In genomic region chr2:66439764-66440471, GRCm38 (mm10) we compare ENCODE assay signal across 8 mouse cellular contexts. TPM values are rescaled to one million over a fixed set of nuclear protein-coding genes. Genes with fewer than 3 reads are reported as not detected.
DNase-seq lines count a peak whose midpoint lies in the region; ATAC-seq and TF ChIP-seq lines count a peak whose summit lies in the region.

No protein-coding gene starts in this region.

- H3K36me3 ChIP-seq in liver, embryonic 11.5 days (ENCODE audit: control insufficient read depth, insufficient read depth, low read length): no peaks in the 10 kb centered on the region
- H3K36me3 ChIP-seq in liver, postnatal 0 days (replicated peaks; ENCODE audit: insufficient read depth, low read length): no peaks in the 10 kb centered on the region
- no peaks in the 10 kb centered on the region for H3K36me3 ChIP-seq in hindbrain, embryonic 16.5 days (ENCODE audit: control insufficient read depth, insufficient read depth, low read length)
- no peaks in the 10 kb centered on the region for H3K36me3 ChIP-seq in midbrain, embryonic 15.5 days (replicated peaks)

- H3K4me3 ChIP-seq in liver, embryonic 11.5 days (ENCODE audit: low read depth, low read length): no peak overlapping the region
- H3K4me3 ChIP-seq in liver, postnatal 0 days (ENCODE audit: low read depth, low read length): no peak overlapping the region
- peak overlapping the region; percentile 47 for H3K4me3 ChIP-seq in hindbrain, embryonic 16.5 days (ENCODE audit: low read length)
- peak overlapping the region; percentile 42 for H3K4me3 ChIP-seq in midbrain, embryonic 15.5 days

- no peak for TF ChIP-seq CTCF in liver, postnatal 0 days (IDR thresholded peaks at IDR 0.05; ENCODE audit: low read depth)

- H3K4me1 ChIP-seq in liver, embryonic 11.5 days (replicated peaks; ENCODE audit: control insufficient read depth, insufficient read depth, low read length): no peaks in the 10 kb centered on the region
- H3K4me1 ChIP-seq in liver, postnatal 0 days (ENCODE audit: insufficient read depth): no peaks in the 10 kb centered on the region
- H3K4me1 ChIP-seq in hindbrain, embryonic 16.5 days (ENCODE audit: control insufficient read depth, insufficient read depth, low read depth, low read length): peaks cover 7% of the 10 kb centered on the region
- peaks cover 7% of the 10 kb centered on the region for H3K4me1 ChIP-seq in midbrain, embryonic 15.5 days

- no peak overlapping the region for H3K27ac ChIP-seq in liver, embryonic 11.5 days (ENCODE audit: low read depth, low read length)
- no peak overlapping the region for H3K27ac ChIP-seq in liver, postnatal 0 days (ENCODE audit: low read depth)
- peak overlapping the region; percentile 48; the same call in 1 of the 2 replicates for H3K27ac ChIP-seq in hindbrain, embryonic 16.5 days (ENCODE audit: low read depth, low read length)
- H3K27ac ChIP-seq in midbrain, embryonic 15.5 days: no peak overlapping the region

- TF ChIP-seq EP300 in liver, postnatal 0 days (IDR thresholded peaks at IDR 0.05; ENCODE audit: low read depth): no peak

- H3K9ac ChIP-seq in liver, embryonic 11.5 days (ENCODE audit: low read depth, low read length): no peak overlapping the region
- H3K9ac ChIP-seq in liver, postnatal 0 days (replicated peaks): no peak overlapping the region
- peak overlapping the region; percentile 62 for H3K9ac ChIP-seq in hindbrain, embryonic 16.5 days (ENCODE audit: low read depth, low read length)
- H3K9ac ChIP-seq in midbrain, embryonic 15.5 days: peak overlapping the region; percentile 43

- intact Hi-C loops in gastrocnemius, postnatal 36 days (cut with DNase I): no loop called here

- no peak for DNase-seq in liver, embryonic 11.5 days (ENCODE audit: low spot score)
- DNase-seq in liver, postnatal 0 days: no peak
- peak; percentile 80 for DNase-seq in embryo, embryonic 10.5 days (ENCODE audit: low spot score)
- DNase-seq in thymus, adult 18-20 months: no peak
- DNase-seq in adrenal gland, postnatal 4 days (ENCODE audit: low spot score in 2 of 2): no peak
- no peak for DNase-seq in gastrocnemius, postnatal 36 days

- H3K27me3 ChIP-seq in liver, embryonic 11.5 days (replicated peaks; ENCODE audit: control insufficient read depth, insufficient read depth, low read length): no peaks in the 10 kb centered on the region
- peaks cover 6% of the 10 kb centered on the region; the same call in 1 of the 2 replicates for H3K27me3 ChIP-seq in liver, postnatal 0 days (ENCODE audit: insufficient read depth, low read length)
- H3K27me3 ChIP-seq in hindbrain, embryonic 16.5 days (replicated peaks; ENCODE audit: control insufficient read depth, insufficient read depth, low read length): no peaks in the 10 kb centered on the region
- H3K27me3 ChIP-seq in midbrain, embryonic 15.5 days (replicated peaks): no peaks in the 10 kb centered on the region

- WGBS in liver, embryonic 11.5 days: 12% methylated on average over 21 of the region's 21 CpGs
- WGBS in liver, postnatal 0 days (ENCODE audit: insufficient replicate concordance): 9% methylated on average over 21 of the region's 21 CpGs
- 4% methylated on average over 21 of the region's 21 CpGs for WGBS in hindbrain, embryonic 16.5 days
- 5% methylated on average over 21 of the region's 21 CpGs for WGBS in midbrain, embryonic 15.5 days

- peak overlapping the region; percentile 46 for H3K4me2 ChIP-seq in liver, embryonic 11.5 days
- no peak overlapping the region for H3K4me2 ChIP-seq in liver, postnatal 0 days (ENCODE audit: low read depth, low read length)
- peak overlapping the region; percentile 86 for H3K4me2 ChIP-seq in hindbrain, embryonic 16.5 days (ENCODE audit: low read length)
- peak overlapping the region; percentile 63 for H3K4me2 ChIP-seq in midbrain, embryonic 15.5 days

- no peak for ATAC-seq in liver, embryonic 11.5 days (replicated peaks; ENCODE audit: low FRiP score)
- ATAC-seq in liver, postnatal 0 days: no peak
- peak; percentile 71 for ATAC-seq in hindbrain, embryonic 16.5 days
- peak; percentile 84 for ATAC-seq in midbrain, embryonic 15.5 days (replicated peaks)

- H3K9me3 ChIP-seq in liver, embryonic 11.5 days (ENCODE audit: control insufficient read depth, low read length): no peaks in the 10 kb centered on the region
- no peaks in the 10 kb centered on the region for H3K9me3 ChIP-seq in liver, postnatal 0 days (ENCODE audit: low read length)
- no peaks in the 10 kb centered on the region for H3K9me3 ChIP-seq in hindbrain, embryonic 16.5 days (ENCODE audit: control insufficient read depth, low read length)
- no peaks in the 10 kb centered on the region for H3K9me3 ChIP-seq in midbrain, embryonic 15.5 days

RNA-seq across cellular contexts. Expression of gene Scn1a, which starts 0.7 kb away (rescaled TPM):
- polyA plus RNA-seq in liver, embryonic 11.5 days (2014; fragmentation: Nextera tagmentation; extraction: Ambion mirVana): 0.10 and 0.33 TPM in 2 replicates
- not detected in 2 replicates for polyA plus RNA-seq in liver, postnatal 0 days (2015; fragmentation: Nextera tagmentation; extraction: Ambion mirVana)
- 22.1 and 25.5 TPM in 2 replicates for polyA plus RNA-seq in hindbrain, embryonic 16.5 days (2015; fragmentation: Nextera tagmentation; extraction: Ambion mirVana)
- polyA plus RNA-seq in midbrain, embryonic 15.5 days (2015; fragmentation: Nextera tagmentation; extraction: Ambion mirVana): 16.9 and 19.5 TPM in 2 replicates
- total RNA-seq in adrenal gland, postnatal 4 days (2021): under 1 TPM; 0.40 to 0.53 TPM
- total RNA-seq in gastrocnemius, postnatal 36 days (2021): under 1 TPM in 1 of 2 experiments, not detected in 1; 0.02 TPM

Comparison
In these comparisons a context has a peak if more than half of its experiments do, and no peak if none do; other contexts are left out.
1. ATAC-seq: peak in hindbrain, embryonic 16.5 days (single experiment) and midbrain, embryonic 15.5 days (single experiment); none in liver, embryonic 11.5 days (single experiment) and liver, postnatal 0 days (single experiment).
2. H3K4me3 ChIP-seq: peak in hindbrain, embryonic 16.5 days (single experiment) and midbrain, embryonic 15.5 days (single experiment); none in liver, embryonic 11.5 days (single experiment) and liver, postnatal 0 days (single experiment).
3. H3K9ac ChIP-seq: peak in hindbrain, embryonic 16.5 days (single experiment) and midbrain, embryonic 15.5 days (single experiment); none in liver, embryonic 11.5 days (single experiment) and liver, postnatal 0 days (single experiment).
4. RNA of gene Scn1a, which starts 0.7 kb away (polyA plus RNA-seq): 22.1 to 25.5 TPM in hindbrain, embryonic 16.5 days and 16.9 to 19.5 TPM in midbrain, embryonic 15.5 days; 0.10 to 0.33 TPM in liver, embryonic 11.5 days and not detected in liver, postnatal 0 days; every median in the first group is over 10 times any median in the second.